Mouse (Mus musculus) CH12.LX (cell line): ENCODE measurements at regions not wholly inside any gene's neighbourhood (a gene's known extent, or its start where the extent isn't known, plus 50 kb on each side); places are given as distances from the start of the nearest gene placed in this dataset.

Source experiments
- CHD1 ChIP-seq: IDR thresholded peaks from 2 replicates; pipeline ENCODE4 v1.6.1; 2012; ENCODE audit warnings: low read depth, low read length, improper control_type of control experiment, inconsistent platforms
- CHD2 ChIP-seq: IDR thresholded peaks from 2 replicates; pipeline ENCODE4 v1.6.1; 2011; ENCODE audit warnings: low read length, improper control_type of control experiment
- CTCF ChIP-seq, 2 experiments: IDR thresholded peaks in 1 of 2; conservative IDR thresholded peaks in 1 of 2; 2 replicates each; pipeline ENCODE4 v1.5.1; 2011 to 2012; ENCODE audit warnings: low read depth in 2 of 2, low read length in 2 of 2, improper control_type of control experiment in 1 of 2, inconsistent platforms in 1 of 2, mild to moderate bottlenecking in 1 of 2, moderate library complexity in 1 of 2
- E2F4 ChIP-seq: IDR thresholded peaks from 2 replicates; pipeline ENCODE4 v1.6.1; 2011; ENCODE audit warnings: low read depth, low read length, improper control_type of control experiment; ENCODE audit not compliant: insufficient replicate concordance
- HCFC1 ChIP-seq: IDR thresholded peaks from 2 replicates; pipeline ENCODE4 v1.6.1; 2012; ENCODE audit warnings: low read depth, mild to moderate bottlenecking, inconsistent platforms, low read length, improper control_type of control experiment
- KAT2A ChIP-seq: IDR thresholded peaks from 2 replicates; pipeline ENCODE4 v1.6.1; 2012; ENCODE audit warnings: low read length, improper control_type of control experiment, inconsistent platforms; ENCODE audit not compliant: insufficient replicate concordance
- NELFE ChIP-seq: IDR thresholded peaks from 2 replicates; pipeline ENCODE4 v1.6.1; 2011; ENCODE audit warnings: low read depth, low read length, improper control_type of control experiment
- RCOR1 ChIP-seq: conservative IDR thresholded peaks from 2 replicates; pipeline ENCODE4 v1.6.1; 2012; ENCODE audit warnings: low read depth, mild to moderate bottlenecking, inconsistent platforms, low read length, improper control_type of control experiment
- TCF12 ChIP-seq: IDR thresholded peaks from 2 replicates; pipeline ENCODE4 v1.6.1; 2014; ENCODE audit warnings: low read depth, mild to moderate bottlenecking, inconsistent platforms, low read length, improper control_type of control experiment
- USF2 ChIP-seq: conservative IDR thresholded peaks from 2 replicates; pipeline ENCODE4 v1.6.1; 2011; ENCODE audit warnings: low read depth, low read length, improper control_type of control experiment
- ZKSCAN1 ChIP-seq: IDR thresholded peaks from 2 replicates; pipeline ENCODE4 v1.6.1; 2012; ENCODE audit warnings: low read depth, inconsistent platforms, low read length, improper control_type of control experiment, borderline replicate concordance

GRCm38 (mm10) chr14:24770015-24770977 lies 283.4 kb downstream of the Rps24 start:
- TF ChIP-seq KAT2A (no peak), CHD1 (no peak), HCFC1 (no peak), RCOR1 (no peak), CTCF (conservative IDR thresholded peaks at IDR 0.05 in 1 of 2, IDR thresholded peaks at IDR 0.05 in 1 of 2; ENCODE audit: low read depth in 2 of 2, low read length in 2 of 2) (no peak), NELFE (no peak), TCF12 (no peak), USF2 (no peak), E2F4 (no peak), CHD2 (no peak), ZKSCAN1 (no peak)
